In the genomic region with DNA sequence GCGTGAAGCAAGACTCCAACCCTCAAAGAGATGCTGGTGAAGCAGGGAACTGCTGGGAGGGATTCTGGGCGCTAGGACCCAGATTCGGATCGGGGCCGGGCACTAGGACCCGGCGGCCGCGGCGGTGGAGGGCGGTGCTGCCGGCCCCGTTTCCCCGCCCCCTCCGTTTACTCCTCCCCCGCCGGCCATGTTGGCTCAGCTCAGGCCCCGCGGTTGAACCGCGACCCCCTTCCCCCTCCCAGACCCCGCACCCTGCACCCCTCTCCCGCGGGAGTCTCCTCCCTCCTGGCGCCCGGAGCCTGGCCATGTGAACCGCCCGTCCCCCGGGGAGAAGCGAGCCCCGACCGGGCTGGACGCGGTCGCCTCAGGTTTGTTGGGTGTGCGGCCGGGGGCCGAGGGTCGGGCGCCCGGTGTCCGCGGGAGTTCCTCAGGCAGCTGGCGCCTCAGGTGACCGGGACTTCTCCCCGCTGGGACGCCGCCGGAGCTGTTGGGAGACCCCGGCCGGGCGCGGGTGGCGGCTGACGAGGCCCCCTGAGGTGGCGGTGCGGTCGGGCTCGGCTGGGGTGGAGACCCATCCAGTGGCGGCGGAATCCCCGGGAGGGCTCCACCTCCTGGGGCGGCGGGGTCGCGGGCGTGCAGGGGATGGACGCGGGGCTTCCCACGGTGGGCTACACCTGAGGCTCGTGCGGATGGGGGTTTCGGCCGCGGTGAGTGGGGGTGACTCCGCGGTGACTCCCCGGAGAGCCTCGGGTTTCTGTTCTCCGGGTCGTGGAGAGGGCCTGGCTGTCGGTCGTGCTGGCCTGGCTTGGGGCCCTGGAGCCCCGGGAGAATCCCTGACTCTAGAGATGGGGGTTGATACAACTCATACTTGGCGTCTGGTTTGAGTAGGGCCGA, we compare ENCODE assay signal across 7 mouse cellular contexts. TPM values are rescaled to one million over a fixed set of nuclear protein-coding genes. Genes with fewer than 3 reads are reported as not detected.
DNase-seq lines count a peak whose midpoint lies in the region; ATAC-seq lines count a peak whose summit lies in the region.

No protein-coding gene starts in this region.

- H3K27ac ChIP-seq in midbrain, embryonic 11.5 days (ENCODE audit: low read depth, low read length): peak overlapping the region; percentile 68

- H3K4me3 ChIP-seq in midbrain, embryonic 11.5 days (ENCODE audit: low read depth, low read length): peak overlapping the region; percentile 100

- intact Hi-C loops in left cerebral cortex, postnatal 4 days (cut with DNase I): no loop called here

- H3K9ac ChIP-seq in midbrain, embryonic 11.5 days (ENCODE audit: low read length): peak overlapping the region; percentile 92

- H3K4me2 ChIP-seq in midbrain, embryonic 11.5 days: peak overlapping the region; percentile 71

- no peaks in the 10 kb centered on the region for H3K36me3 ChIP-seq in midbrain, embryonic 11.5 days (ENCODE audit: control insufficient read depth, insufficient read depth, low read length)

- peak; percentile 81 for ATAC-seq in midbrain, embryonic 11.5 days (ENCODE audit: low FRiP score)

- H3K9me3 ChIP-seq in midbrain, embryonic 11.5 days (ENCODE audit: control insufficient read depth, low read length): no peaks in the 10 kb centered on the region

- H3K4me1 ChIP-seq in midbrain, embryonic 11.5 days (ENCODE audit: control insufficient read depth, insufficient read depth, low read length): peaks cover 22% of the 10 kb centered on the region

- under 1% methylated on average over 80 of the region's 86 CpGs for WGBS in midbrain, embryonic 11.5 days

- DNase-seq in adipocyte (ENCODE audit: low spot score): peak; percentile 78
- DNase-seq in cerebellum, postnatal 4 days (ENCODE audit: low spot score in 2 of 2): peak; percentile 70 to 87
- DNase-seq in gastrocnemius, adult 8-10 months (ENCODE audit: low spot score in 2 of 2): peak; percentile 44 to 61
- peak; percentile 66 for DNase-seq in hindlimb bud, embryonic 11.5 days (ENCODE audit: extremely low spot score, low read depth, low spot score)
- peak; percentile 92 for DNase-seq in left cerebral cortex, postnatal 4 days
- peak; percentile 99 for DNase-seq in midbrain, embryonic 11.5 days (ENCODE audit: low spot score, missing footprints)
- peak; percentile 55 for DNase-seq in skeletal muscle tissue, adult 2 months (ENCODE audit: low read depth, low spot score)

- H3K27me3 ChIP-seq in midbrain, embryonic 11.5 days (ENCODE audit: control insufficient read depth, insufficient read depth, low read length): no peaks in the 10 kb centered on the region

RNA-seq across cellular contexts. Expression of a gene that starts 5.6 kb away (rescaled TPM):
- total RNA-seq in gastrocnemius, adult 8-10 months (2022): 10 to 100 TPM; 11.3 to 13.9 (median 12.6) TPM
- 10 to 100 TPM; 34.5 to 36.2 TPM for total RNA-seq in left cerebral cortex, postnatal 4 days (2021)
- polyA plus RNA-seq in midbrain, embryonic 11.5 days (2014; fragmentation: Nextera tagmentation; extraction: Ambion mirVana): 20.2 and 21.0 TPM in 2 replicates

RNA-seq across cellular contexts. Expression of a gene that starts 13.9 kb away (rescaled TPM):
- 1,000 to 10,000 TPM; 3,262 to 3,916 (median 3,403) TPM for total RNA-seq in gastrocnemius, adult 8-10 months (2022)
- 1,000 to 10,000 TPM; 1,302 to 1,309 TPM for total RNA-seq in left cerebral cortex, postnatal 4 days (2021)
- polyA plus RNA-seq in midbrain, embryonic 11.5 days (2014; fragmentation: Nextera tagmentation; extraction: Ambion mirVana): 2,316 and 2,383 TPM in 2 replicates

RNA-seq across cellular contexts. Expression of a gene that starts 38.2 kb away (rescaled TPM):
- 10 to 100 TPM; 70.5 to 81.9 (median 74.5) TPM for total RNA-seq in gastrocnemius, adult 8-10 months (2022)
- 100 to 1,000 TPM; 179 to 184 TPM for total RNA-seq in left cerebral cortex, postnatal 4 days (2021)
- 686 and 692 TPM in 2 replicates for polyA plus RNA-seq in midbrain, embryonic 11.5 days (2014; fragmentation: Nextera tagmentation; extraction: Ambion mirVana)

Comparison
In these comparisons a context has a peak if more than half of its experiments do, and no peak if none do; other contexts are left out.
1. Peak in every context shown above with its lines: DNase-seq, ATAC-seq, H3K4me3 ChIP-seq and H3K27ac ChIP-seq.